Mouse (Mus musculus) liver, embryonic 13.5 days (tissue): ENCODE data around the gene Abtb1. TPM values are rescaled to one million over a fixed set of nuclear protein-coding genes. Genes with fewer than 3 reads are reported as not detected.

Source experiments
- ATAC-seq: fragments of 200-750 bp; cut with Nextera tagmentation; 2 replicates; pipeline ENCODE4 v1.8.0; 2017; ENCODE audit warnings: low read depth, mild to moderate bottlenecking, moderate number of reproducible peaks, moderate library complexity
- DNase-seq: peaks from one replicate; pipeline ENCODE4 v3.0.0; 2022
- H3K27ac ChIP-seq: fragments of 300-500 bp; sonication (generic); 2 replicates; pipeline ENCODE4 v1.5.1; 2015; ENCODE audit warnings: moderate library complexity, mild to moderate bottlenecking, inconsistent platforms
- H3K27me3 ChIP-seq: fragments of 300-500 bp; sonication (generic); 2 replicates; pipeline ENCODE4 v1.6.1; 2015; ENCODE audit warnings: mild to moderate bottlenecking, inconsistent platforms
- H3K36me3 ChIP-seq: fragments of 300-500 bp; sonication (generic); 2 replicates; pipeline ENCODE4 v1.6.1; 2015; ENCODE audit warnings: mild to moderate bottlenecking, inconsistent platforms
- H3K4me1 ChIP-seq: fragments of 300-500 bp; sonication (generic); replicated peaks from 2 replicates; pipeline ENCODE4 v1.6.1; 2015; ENCODE audit warnings: inconsistent platforms
- H3K4me2 ChIP-seq: fragments of 300-500 bp; sonication (generic); 2 replicates; pipeline ENCODE4 v1.6.1; 2015; ENCODE audit warnings: inconsistent platforms, mild to moderate bottlenecking, moderate library complexity
- H3K4me3 ChIP-seq: fragments of 300-500 bp; sonication (generic); replicated peaks from 2 replicates; pipeline ENCODE4 v1.5.1; 2015; ENCODE audit warnings: mild to moderate bottlenecking, inconsistent platforms
- H3K9ac ChIP-seq: fragments of 300-500 bp; sonication (generic); 2 replicates; pipeline ENCODE4 v1.6.1; 2015; ENCODE audit warnings: mild to moderate bottlenecking, inconsistent platforms
- H3K9me3 ChIP-seq: fragments of 300-500 bp; sonication (generic); replicated peaks from 2 replicates; pipeline ENCODE4 v1.6.1; 2016; ENCODE audit warnings: inconsistent platforms
- WGBS: fragments of 180-500 bp; shearing (Covaris S2); methylation state at CpG from one replicate; pipeline ENCODE4 v1.1.7; 2015; ENCODE audit not compliant: insufficient replicate concordance; 5-methylcytosine and 5-hydroxymethylcytosine counted together
- polyA plus RNA-seq: library from polyadenylated mRNA; unstranded; fragments of >200 nt; fragmentation: Nextera tagmentation; extraction: Ambion mirVana; gene quantifications from 2 replicates; pipeline ENCODE4 v1.2.1, GENCODE M21; 2015

Abtb1 gene
- polyA plus RNA-seq, 1 experiment from 2014 or later: 45.5 TPM

- ATAC-seq (no peak), DNase-seq (no peak)
- Histone ChIP-seq H3K4me1 (peaks cover 19% of the 10 kb centered on the region), H3K27ac (no peak overlapping the region), H3K4me2 (no peak overlapping the region), H3K27me3 (no peaks in the 10 kb centered on the region; the same call in 1 of the 2 replicates), H3K4me3 (no peak overlapping the region), H3K9ac (no peak overlapping the region), H3K9me3 (no peaks in the 10 kb centered on the region), H3K36me3 (peaks cover 73% of the 10 kb centered on the region)
- WGBS: 83% methylated on average over 3 of the region's 3 CpGs
These were observed 26.7 kb downstream of the Abtb1 start for GRCm38 (mm10) chr6:88815036-88815435.

GRCm38 (mm10) chr6:88813832-88814231 lies 28.0 kb downstream of the Abtb1 start:
- Histone ChIP-seq H3K4me3 (no peak overlapping the region), H3K36me3 (peaks cover 73% of the 10 kb centered on the region), H3K4me1 (peaks cover 30% of the 10 kb centered on the region), H3K9me3 (no peaks in the 10 kb centered on the region), H3K27me3 (no peaks in the 10 kb centered on the region; the same call in 1 of the 2 replicates), H3K27ac (no peak overlapping the region), H3K4me2 (no peak overlapping the region), H3K9ac (no peak overlapping the region)
- no peak for ATAC-seq
- WGBS: 70% methylated on average over 10 of the region's 10 CpGs
- no peak for DNase-seq

GRCm38 (mm10) chr6:88812886-88813285 lies 28.9 kb downstream of the Abtb1 start:
- Histone ChIP-seq H3K4me1 (peaks cover 31% of the 10 kb centered on the region), H3K9ac (no peak overlapping the region), H3K9me3 (no peaks in the 10 kb centered on the region), H3K4me2 (no peak overlapping the region), H3K27ac (0 out of 2 replicates have a peak overlapping the region, but pooled peaks have one; percentile 32), H3K36me3 (peaks cover 72% of the 10 kb centered on the region), H3K4me3 (no peak overlapping the region), H3K27me3 (no peaks in the 10 kb centered on the region; the same call in 1 of the 2 replicates)
- DNase-seq (no peak), ATAC-seq (no peak)
- 46% methylated on average over 3 of the region's 3 CpGs for WGBS

GRCm38 (mm10) chr6:88811880-88812400 lies 29.8 kb downstream of the Abtb1 start:
- no peak overlapping the region for H3K4me3 ChIP-seq
- no peak for ATAC-seq
- H3K4me2 ChIP-seq: no peak overlapping the region
- H3K27me3 ChIP-seq: no peaks in the 10 kb centered on the region; the same call in 1 of the 2 replicates
- no peak overlapping the region for H3K9ac ChIP-seq
- peaks cover 40% of the 10 kb centered on the region for H3K4me1 ChIP-seq
- WGBS: 41% methylated on average over 7 of the region's 7 CpGs
- H3K27ac ChIP-seq: peak overlapping the region; percentile 32; the same call in 1 of the 2 replicates
- peaks cover 69% of the 10 kb centered on the region for H3K36me3 ChIP-seq
- no peaks in the 10 kb centered on the region for H3K9me3 ChIP-seq
- no peak for DNase-seq

GRCm38 (mm10) chr6:88811396-88811795 lies 30.4 kb downstream of the Abtb1 start:
- Histone ChIP-seq H3K27ac (no peak overlapping the region), H3K4me1 (peaks cover 42% of the 10 kb centered on the region), H3K36me3 (peaks cover 66% of the 10 kb centered on the region), H3K4me3 (no peak overlapping the region), H3K9ac (no peak overlapping the region), H3K27me3 (no peaks in the 10 kb centered on the region; the same call in 1 of the 2 replicates), H3K4me2 (no peak overlapping the region), H3K9me3 (no peaks in the 10 kb centered on the region)
- DNase-seq (no peak), ATAC-seq (no peak)
- WGBS: 18% methylated on average over 7 of the region's 7 CpGs

GRCm38 (mm10) chr6:88810291-88810690 lies 31.5 kb downstream of the Abtb1 start:
- Histone ChIP-seq H3K36me3 (peaks cover 60% of the 10 kb centered on the region), H3K4me2 (no peak overlapping the region), H3K27ac (no peak overlapping the region), H3K9me3 (no peaks in the 10 kb centered on the region), H3K4me1 (peaks cover 42% of the 10 kb centered on the region), H3K9ac (no peak overlapping the region), H3K27me3 (no peaks in the 10 kb centered on the region; the same call in 1 of the 2 replicates), H3K4me3 (no peak overlapping the region)
- WGBS: 68% methylated on average over 3 of the region's 3 CpGs
- ATAC-seq (no peak), DNase-seq (no peak)

- peaks cover 59% of the 10 kb centered on the region for H3K36me3 ChIP-seq
- ATAC-seq: no peak
- no peak overlapping the region for H3K4me3 ChIP-seq
- no peak overlapping the region for H3K9ac ChIP-seq
- peaks cover 51% of the 10 kb centered on the region for H3K4me1 ChIP-seq
- H3K4me2 ChIP-seq: no peak overlapping the region
- no peak overlapping the region for H3K27ac ChIP-seq
- no peaks in the 10 kb centered on the region for H3K9me3 ChIP-seq
- 76% methylated on average over 23 of the region's 23 CpGs for WGBS
- no peak for DNase-seq
- H3K27me3 ChIP-seq: no peaks in the 10 kb centered on the region
These were observed 32.4 kb downstream of the Abtb1 start for GRCm38 (mm10) chr6:88809091-88810037.

GRCm38 (mm10) chr6:88804966-88805577 lies 36.7 kb downstream of the Abtb1 start:
- no peak overlapping the region for H3K9ac ChIP-seq
- peaks cover 73% of the 10 kb centered on the region for H3K4me1 ChIP-seq
- no peaks in the 10 kb centered on the region for H3K9me3 ChIP-seq
- peaks cover 39% of the 10 kb centered on the region for H3K36me3 ChIP-seq
- DNase-seq (no peak), ATAC-seq (no peak)
- H3K4me3 ChIP-seq: no peak overlapping the region
- H3K4me2 ChIP-seq: no peak overlapping the region
- 81% methylated on average over 17 of the region's 17 CpGs for WGBS
- 0 out of 2 replicates have a peak overlapping the region, but pooled peaks have one; percentile 87 for H3K27ac ChIP-seq
- H3K27me3 ChIP-seq: no peaks in the 10 kb centered on the region

- Histone ChIP-seq H3K27me3 (no peaks in the 10 kb centered on the region), H3K4me2 (peak overlapping the region; percentile 50; the same call in 1 of the 2 replicates), H3K9ac (peak overlapping the region; percentile 65), H3K4me3 (no peak overlapping the region), H3K4me1 (peaks cover 68% of the 10 kb centered on the region), H3K27ac (peak overlapping the region; percentile 87), H3K9me3 (no peaks in the 10 kb centered on the region), H3K36me3 (peaks cover 35% of the 10 kb centered on the region)
- DNase-seq: no peak
- WGBS: 17% methylated on average over 4 of the region's 4 CpGs
- peak; percentile 88 for ATAC-seq
These were observed 37.7 kb downstream of the Abtb1 start for GRCm38 (mm10) chr6:88803957-88804695.

- ATAC-seq (peak; percentile 78), DNase-seq (no peak)
- peak overlapping the region; percentile 65 for H3K9ac ChIP-seq
- peak overlapping the region; percentile 50 for H3K4me2 ChIP-seq
- H3K4me1 ChIP-seq: peaks cover 66% of the 10 kb centered on the region
- WGBS: 24% methylated on average over 7 of the region's 7 CpGs
- H3K9me3 ChIP-seq: no peaks in the 10 kb centered on the region
- H3K4me3 ChIP-seq: no peak overlapping the region
- H3K36me3 ChIP-seq: peaks cover 31% of the 10 kb centered on the region
- peak overlapping the region; percentile 87 for H3K27ac ChIP-seq
- H3K27me3 ChIP-seq: no peaks in the 10 kb centered on the region
These were observed 38.7 kb downstream of the Abtb1 start for GRCm38 (mm10) chr6:88803051-88803450.
